Mouse (Mus musculus) cerebral cortex, adult 2 months (tissue): ENCODE measurements around the gene Araf.

Source experiments
- WGBS: fragments of 180-500 bp; shearing (Covaris S2); methylation state at CpG from one replicate; pipeline ENCODE4 v1.1.7; 2018; 5-methylcytosine and 5-hydroxymethylcytosine counted together

Araf gene

DNA sequence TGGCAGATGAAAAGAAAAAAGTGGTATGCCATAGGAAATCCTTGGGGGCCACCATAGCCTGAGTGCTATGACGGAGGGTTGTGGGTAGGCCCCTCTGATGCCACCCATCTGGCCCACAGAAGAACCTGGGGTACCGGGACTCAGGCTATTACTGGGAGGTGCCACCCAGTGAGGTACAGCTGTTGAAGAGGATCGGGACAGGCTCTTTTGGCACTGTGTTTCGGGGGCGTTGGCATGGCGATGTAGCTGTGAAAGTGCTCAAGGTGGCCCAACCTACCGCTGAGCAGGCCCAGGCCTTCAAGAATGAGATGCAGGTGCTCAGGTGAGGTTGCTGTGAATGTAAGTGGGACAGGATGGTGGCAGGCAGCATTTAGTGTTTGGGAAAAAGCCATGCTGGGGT, 56.2 kb downstream of the Araf start:
- 87% methylated on average over 7 of the region's 7 CpGs for WGBS

DNA sequence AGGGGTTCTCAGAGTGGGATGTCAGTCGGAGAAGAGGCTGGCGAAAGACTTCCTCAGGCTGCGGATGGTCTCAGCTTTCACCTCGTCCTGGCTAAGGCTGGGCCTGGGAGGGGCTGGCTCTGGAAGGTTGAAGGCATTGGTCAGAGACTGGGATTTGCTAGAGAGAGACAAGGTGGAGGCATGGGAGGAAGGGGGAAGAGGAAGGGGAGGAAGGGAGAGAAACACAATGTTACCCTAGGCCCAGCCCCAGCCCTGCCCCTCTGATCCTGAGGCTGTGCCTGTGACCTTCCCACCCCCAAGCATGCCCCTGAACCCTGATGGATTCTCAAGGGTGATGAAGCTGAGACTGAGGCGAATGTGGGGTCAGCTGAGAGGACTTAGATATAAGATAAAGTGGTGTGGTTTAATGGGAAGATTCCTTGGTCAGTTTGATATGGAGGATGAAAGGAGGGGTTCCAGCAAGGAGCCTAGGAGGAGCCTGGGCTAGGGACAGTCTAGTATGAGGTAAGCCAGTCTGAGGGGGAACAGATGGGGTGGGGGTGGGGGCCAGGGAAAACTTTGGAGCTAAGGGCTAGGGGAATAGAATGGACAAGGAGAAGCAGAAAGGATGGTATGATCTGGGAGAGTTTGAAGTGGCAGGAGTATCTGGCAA, 64.0 kb downstream of the Araf start:
- WGBS = 73% methylated on average over 5 of the region's 5 CpGs

DNA sequence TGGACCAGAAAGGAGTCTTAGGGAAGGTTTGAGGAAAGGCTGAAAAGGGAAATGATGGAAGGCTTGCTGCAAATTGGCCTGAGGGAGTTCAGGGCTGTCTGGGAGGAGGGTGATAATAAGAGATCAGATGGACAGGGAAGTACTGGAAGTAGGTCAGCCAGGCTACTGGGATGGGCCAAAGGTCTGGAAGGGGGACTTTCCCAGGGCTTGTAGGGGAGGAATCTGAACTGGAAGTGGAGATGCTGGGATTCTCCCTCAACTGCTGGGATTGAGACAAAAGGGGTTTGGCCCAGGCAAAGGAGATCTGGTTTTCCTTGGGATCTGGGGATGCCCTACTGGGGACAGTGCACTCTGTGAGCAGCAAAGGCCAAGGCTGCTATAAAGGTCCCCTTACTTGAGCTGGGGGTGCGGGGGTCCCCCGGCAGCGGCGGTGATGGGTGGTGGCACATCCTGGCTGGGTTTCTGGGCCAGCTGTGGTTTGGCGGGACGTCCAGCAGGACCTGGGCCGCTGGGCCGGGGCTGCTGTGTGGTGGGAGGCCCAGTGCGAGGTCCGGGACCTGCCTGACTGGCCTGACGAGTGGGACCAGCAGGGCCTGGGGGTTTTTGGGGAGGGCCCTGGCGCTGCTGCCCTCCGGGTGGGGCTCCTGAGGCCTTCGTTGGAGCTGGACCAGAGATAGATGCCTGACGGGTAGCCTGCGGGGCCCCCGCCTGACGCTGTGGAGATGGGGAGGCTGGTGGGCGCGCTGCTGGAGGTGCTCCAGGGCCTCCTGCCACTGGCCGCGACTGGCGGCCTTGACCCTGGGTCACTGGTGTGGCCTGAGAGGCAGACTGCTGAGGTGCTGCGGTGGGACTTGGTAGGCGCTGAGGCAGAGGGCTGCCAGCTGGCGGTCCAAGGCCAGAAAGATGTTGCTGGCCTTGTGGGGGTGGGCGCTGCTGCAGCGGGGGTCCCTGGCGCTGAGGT, 64.8 kb downstream of the Araf start:
- WGBS = 47% methylated on average over 27 of the region's 29 CpGs

DNA sequence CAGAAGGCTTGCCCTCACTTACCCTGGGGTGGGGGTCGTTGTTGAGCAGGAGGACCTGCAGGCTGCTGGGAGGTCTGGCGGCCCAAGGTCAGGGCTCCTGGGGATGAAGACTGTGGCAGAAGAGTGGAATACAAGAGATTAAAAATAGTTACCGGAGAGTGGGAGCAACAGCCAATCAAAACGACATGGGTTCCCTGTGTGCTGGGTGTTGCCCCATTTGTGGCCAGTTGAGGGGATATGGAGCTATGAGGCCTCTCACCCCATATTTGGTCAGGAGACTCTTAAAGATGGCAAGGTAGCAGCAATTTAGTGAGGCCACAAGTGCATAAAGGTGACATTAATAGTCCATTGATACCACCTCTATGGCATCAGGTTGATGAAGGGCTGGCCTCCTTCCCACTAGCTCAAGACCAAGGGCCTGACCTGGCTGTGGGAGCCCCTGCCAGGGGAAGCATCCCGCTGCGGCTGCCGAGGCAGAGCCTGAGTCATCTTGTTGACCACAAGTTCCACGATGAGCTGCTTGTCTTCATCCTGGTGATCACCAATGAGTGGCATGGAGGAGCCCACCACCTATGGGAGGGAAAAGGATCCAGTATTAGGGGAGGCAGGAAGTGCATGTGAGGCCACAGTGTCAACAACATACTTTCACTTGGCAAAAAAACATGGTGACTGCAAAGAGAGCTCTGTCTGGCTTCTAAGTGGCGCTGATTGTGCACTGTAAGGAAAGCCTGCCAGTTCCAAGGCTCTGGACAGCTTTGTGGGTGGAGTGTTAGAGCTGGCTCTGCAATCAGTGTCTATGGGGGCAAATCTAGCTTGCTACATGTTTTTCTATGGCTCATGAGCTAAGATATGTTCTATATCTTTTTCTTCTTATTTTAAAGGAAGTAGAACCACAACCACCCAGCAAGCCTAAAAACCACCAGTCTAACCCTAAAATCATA, 65.8 kb downstream of the Araf start:
- WGBS = 43% methylated on average over 9 of the region's 9 CpGs

DNA sequence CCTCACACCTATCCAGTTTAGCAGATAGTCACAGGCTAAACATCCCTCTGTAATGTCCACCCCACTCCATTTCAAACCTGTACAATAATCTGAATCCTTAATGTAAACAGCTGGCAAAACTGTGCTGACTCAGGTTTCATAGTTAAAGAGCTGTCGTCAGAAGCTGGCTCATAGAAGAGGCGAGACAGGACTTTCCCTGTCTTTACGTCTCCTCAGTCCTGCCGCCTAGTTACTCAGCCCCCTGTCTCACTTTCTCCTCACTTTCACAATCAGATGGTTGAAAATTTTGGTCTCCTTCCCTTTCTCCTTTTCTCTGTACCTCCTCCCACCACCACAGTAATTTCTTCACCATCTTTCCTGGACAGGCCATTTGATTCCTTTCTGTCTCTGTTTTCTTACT, 70.5 kb downstream of the Araf start:
- WGBS = 43% methylated on average over 4 of the region's 4 CpGs

DNA sequence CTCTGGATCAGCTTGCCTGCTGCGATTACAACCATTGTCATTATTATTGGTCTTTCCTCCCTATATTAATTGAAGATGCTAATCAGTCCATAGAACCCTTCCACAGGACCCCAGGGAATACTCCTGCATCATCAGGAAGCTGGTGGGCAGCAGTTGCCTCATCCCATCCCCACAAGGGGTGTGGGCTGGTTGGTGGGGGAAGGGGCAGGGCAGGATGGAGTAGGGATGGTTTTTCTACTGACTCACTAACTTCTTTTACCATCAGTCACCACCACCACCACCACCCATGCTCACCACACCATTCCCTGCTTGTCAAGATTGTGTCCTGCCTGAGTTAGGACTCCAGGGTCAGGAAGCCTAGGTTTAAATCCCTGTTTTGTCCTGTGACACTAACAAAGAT, 71.6 kb downstream of the Araf start:
- WGBS = 73% methylated on average over 1 of the region's 1 CpGs

DNA sequence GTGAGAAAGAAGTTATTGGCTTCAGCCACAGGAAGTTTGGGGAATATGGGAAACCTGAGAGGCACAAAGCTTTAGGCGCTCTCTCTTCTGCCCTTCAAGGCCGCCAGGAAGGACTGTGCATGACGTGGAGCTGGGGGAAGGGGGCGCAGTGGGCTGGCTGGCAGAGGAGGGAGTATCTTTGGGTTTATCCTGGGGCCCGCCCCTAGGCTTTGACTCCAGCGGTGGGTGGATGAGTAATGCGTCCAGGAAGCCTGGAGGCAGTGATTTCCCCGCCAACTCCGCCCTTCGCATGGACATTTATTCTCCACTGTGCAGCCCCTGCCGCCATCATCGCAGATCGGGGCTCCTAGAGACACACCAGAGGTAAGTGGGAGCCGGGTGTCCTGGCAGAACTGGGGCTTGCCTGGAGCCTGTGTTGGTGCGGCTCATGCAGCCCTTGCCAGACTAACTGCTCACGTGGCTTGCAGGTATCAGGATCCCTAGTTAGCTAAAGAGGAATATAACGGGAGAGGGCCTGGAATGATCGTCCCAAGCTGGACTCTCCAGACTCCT, 72.4 kb downstream of the Araf start, which contains the start of gene Timp1:
Gene Timp1 (plus strand): TSS at position 205 of the 552 bp plus-strand sequence.
- WGBS = 17% methylated on average over 18 of the region's 18 CpGs

DNA sequence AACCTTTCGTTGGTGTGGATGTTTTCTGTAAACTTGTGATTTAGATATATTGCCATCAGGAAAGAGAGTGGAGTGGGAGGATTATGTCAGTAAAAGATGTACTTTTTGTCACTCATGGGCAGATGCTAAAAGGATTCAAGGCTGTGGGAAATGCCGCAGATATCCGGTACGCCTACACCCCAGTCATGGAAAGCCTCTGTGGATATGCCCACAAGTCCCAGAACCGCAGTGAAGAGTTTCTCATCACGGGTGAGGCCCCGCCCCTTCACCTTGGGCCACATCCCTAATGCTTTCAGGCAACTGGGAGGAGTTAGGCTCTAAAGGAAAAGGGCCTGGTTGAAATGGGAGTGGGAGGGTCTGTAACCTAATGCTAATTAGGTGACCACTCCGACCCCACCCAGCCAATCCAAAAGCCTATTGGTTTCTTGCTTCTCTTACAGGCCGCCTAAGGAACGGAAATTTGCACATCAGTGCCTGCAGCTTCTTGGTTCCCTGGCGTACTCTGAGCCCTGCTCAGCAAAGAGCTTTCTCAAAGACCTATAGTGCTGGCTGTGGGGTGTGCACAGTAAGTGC, 75.4 kb downstream of the Araf start:
- WGBS = 41% methylated on average over 11 of the region's 11 CpGs

DNA sequence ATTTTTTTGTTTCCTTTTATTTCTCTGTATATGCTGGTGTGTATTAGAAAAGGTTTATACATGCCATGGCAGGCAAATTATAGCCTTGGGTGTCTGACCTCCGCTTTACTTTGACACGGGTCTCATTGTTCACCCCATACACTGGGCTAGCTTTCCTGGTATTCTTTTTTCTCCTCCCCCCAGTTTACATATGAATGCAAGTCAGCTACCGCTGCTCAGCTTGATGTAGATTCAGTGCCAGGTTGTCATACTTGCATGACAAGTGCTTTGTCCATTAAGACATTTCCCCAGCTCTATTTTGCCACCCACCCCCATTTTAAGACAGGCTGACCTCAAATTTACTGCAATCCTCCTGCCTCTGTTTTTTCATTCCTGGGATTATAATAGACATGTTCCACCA, 77.6 kb downstream of the Araf start:
- 53% methylated on average over 3 of the region's 3 CpGs for WGBS

DNA sequence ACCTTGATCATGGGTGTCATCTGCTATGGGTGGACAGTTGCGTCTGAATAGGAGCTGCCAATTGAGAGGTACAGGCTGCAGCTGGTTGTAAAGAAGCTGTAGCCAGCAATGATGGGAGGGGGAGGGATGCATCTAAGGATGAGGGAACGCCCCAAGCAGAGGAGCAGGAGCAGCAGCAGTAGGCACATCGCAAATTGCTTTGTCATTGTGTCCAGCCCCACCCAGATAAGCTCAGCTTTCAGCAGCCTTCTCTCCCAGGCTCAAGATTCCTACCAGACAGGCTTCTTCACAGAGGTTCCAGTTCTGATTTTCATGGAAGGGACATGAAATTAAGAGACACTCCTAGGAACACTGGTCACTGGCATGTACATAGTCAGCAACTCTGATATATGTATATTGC, 112.5 kb downstream of the Araf start:
- WGBS = 31% methylated on average over 3 of the region's 3 CpGs
